Mouse (Mus musculus): ENCODE measurements around the gene Olfr27. TPM values are rescaled to one million over a fixed set of nuclear protein-coding genes. Genes with fewer than 3 reads are reported as not detected.

The Olfr27 gene
- polyA plus RNA-seq (2012; ENCODE audit: insufficient read depth, low replicate concordance), result not detected in 2 replicates

DNA sequence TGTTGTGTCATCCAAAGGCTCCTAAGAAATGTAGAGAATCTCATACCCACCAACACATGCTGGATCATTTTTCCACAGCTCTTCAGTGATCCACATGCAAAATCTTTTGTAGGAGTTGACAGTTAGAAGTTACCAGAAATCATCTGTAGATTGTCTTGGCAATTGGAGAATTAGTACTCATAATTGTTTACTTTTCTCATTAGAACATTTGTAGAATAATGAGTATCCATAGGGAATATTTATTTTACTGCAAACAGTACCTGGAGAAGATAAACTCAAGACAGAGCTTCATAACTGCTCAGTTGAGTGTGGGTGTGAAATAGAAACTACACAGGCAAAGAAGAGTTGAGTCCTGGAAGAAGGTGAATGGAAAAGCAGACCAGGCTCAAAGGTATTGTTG is at the start of gene Olfr27:
Gene Olfr27, plus strand, starts transcription at position 301 of the 400 bp plus-strand sequence.
- Histone ChIP-seq H3K27me3 (replicated peaks) (no peaks in the 10 kb centered on the region), H3K36me3 (replicated peaks; ENCODE audit: low read length) (no peaks in the 10 kb centered on the region), H3K9me3 (no peaks in the 10 kb centered on the region), H3K4me3 (replicated peaks) (no peak within 1 kb of the TSS), H3K4me1 (no peaks in the 10 kb centered on the region)
- no peak for TF ChIP-seq GATA1 (IDR thresholded peaks at IDR 0.05; ENCODE audit: borderline replicate concordance, low read length)
- TF ChIP-seq FLI1 (IDR thresholded peaks at IDR 0.05; ENCODE audit: low read length), result no peak

DNA sequence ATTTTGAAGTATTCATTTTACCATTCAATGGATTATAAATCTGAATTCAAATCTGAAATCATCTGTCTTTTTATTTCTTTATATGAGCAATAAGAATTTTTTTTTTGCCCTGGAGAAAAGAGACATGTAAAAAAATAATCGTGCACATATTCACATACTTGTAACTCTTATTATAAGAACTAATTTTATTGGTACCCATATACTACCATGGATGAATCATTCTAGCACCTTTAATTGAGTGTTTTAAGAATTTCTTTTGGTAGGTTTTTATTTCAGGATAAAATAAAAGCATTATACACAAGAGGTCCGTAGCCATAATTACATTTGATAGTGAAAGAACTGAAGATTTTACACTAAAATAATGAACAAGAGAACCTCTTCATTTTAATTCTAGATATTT is 49.1 kb upstream of the Olfr27 start, which contains the start of gene Olfr938:
Gene Olfr938, minus strand, starts transcription at position 101 of the 400 bp plus-strand sequence.
- Histone ChIP-seq H3K36me3 (replicated peaks; ENCODE audit: low read length) (no peaks in the 10 kb centered on the region), H3K4me3 (replicated peaks) (no peak within 1 kb of the TSS), H3K4me1 (no peaks in the 10 kb centered on the region), H3K9me3 (peaks cover 17% of the 10 kb centered on the region), H3K27me3 (replicated peaks) (no peaks in the 10 kb centered on the region)
- TF ChIP-seq FLI1 (IDR thresholded peaks at IDR 0.05; ENCODE audit: low read length) (no peak), GATA1 (IDR thresholded peaks at IDR 0.05; ENCODE audit: borderline replicate concordance, low read length) (no peak)

DNA sequence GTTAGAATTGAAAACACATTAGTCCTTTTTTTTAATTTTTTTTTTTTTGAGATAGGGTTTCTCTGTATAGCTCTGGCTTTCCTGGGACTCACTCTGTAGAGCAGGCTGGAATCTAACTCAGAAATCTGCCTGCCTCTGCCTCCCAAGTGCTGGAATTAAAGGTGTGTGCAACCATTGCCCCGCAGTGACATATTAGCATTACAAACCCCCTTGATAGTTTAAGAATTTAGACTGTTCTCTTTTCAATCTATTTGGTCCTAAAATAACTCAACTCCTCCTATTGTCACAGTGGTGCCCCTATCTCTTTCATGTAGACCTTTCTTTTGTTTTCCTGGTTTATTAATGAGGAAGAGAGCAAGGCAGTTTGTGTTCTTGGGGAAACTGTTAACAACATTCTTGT is 605 bp upstream of the Olfr27 start:
- Histone ChIP-seq H3K4me3 (replicated peaks) (no peak overlapping the region), H3K36me3 (replicated peaks; ENCODE audit: low read length) (no peaks in the 10 kb centered on the region), H3K9me3 (no peaks in the 10 kb centered on the region), H3K27me3 (replicated peaks) (no peaks in the 10 kb centered on the region), H3K4me1 (no peaks in the 10 kb centered on the region)
- TF ChIP-seq FLI1 (IDR thresholded peaks at IDR 0.05; ENCODE audit: low read length) (no peak), GATA1 (IDR thresholded peaks at IDR 0.05; ENCODE audit: borderline replicate concordance, low read length) (no peak)

DNA sequence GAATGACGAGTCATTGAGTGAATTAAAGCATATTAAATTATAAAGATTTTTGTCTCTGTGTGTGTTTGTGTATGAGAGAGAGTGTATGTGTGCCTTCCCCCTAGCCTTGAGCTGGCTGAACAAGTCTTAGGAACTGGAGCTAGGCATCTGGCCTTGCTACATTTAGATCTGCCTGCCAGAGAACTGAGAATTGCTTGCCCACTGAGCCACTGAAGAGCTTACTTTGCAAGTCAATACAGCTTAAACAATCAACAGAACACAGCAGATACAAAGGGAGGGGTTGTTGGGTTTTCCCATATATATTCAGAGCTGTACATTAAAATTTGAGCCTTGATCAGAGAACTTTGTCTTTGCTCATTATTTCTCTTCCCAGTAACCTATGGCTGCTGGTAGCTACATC is 24.5 kb downstream of the Olfr27 start:
- no peaks in the 10 kb centered on the region for H3K36me3 ChIP-seq (replicated peaks; ENCODE audit: low read length)
- H3K4me1 ChIP-seq, result no peaks in the 10 kb centered on the region
- no peaks in the 10 kb centered on the region for H3K27me3 ChIP-seq (replicated peaks)
- H3K9me3 ChIP-seq, result no peaks in the 10 kb centered on the region
- TF ChIP-seq GATA1 (IDR thresholded peaks at IDR 0.05; ENCODE audit: borderline replicate concordance, low read length) (no peak), FLI1 (IDR thresholded peaks at IDR 0.05; ENCODE audit: low read length) (no peak)
- H3K4me3 ChIP-seq (replicated peaks), result no peak overlapping the region

DNA sequence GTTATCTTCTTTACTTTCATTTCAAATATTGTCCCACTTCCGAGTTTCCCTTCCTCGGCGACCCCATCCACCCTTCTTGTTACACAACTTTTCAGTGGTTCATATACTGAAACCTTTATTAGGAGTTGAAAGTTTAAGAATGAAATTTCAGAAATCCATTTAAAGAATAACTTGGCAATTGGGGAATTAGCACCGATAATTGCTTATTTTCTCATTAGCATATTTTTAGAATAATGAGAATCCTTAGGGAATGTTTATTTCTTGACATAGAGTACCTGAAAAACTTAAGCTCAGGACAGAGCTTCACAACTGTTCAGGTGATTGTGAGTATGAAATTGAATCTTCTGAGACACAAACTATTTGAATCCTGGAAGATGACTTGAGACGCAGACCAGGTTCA is 38.1 kb downstream of the Olfr27 start, which contains the start of gene Olfr943:
Gene Olfr943, plus strand, starts transcription at position 301 of the 400 bp plus-strand sequence.
- H3K27me3 ChIP-seq (replicated peaks), result no peaks in the 10 kb centered on the region
- H3K36me3 ChIP-seq (replicated peaks; ENCODE audit: low read length), result no peaks in the 10 kb centered on the region
- TF ChIP-seq FLI1 (IDR thresholded peaks at IDR 0.05; ENCODE audit: low read length), result no peak
- peaks cover 18% of the 10 kb centered on the region for H3K9me3 ChIP-seq
- no peak within 1 kb of the TSS for H3K4me3 ChIP-seq (replicated peaks)
- no peaks in the 10 kb centered on the region for H3K4me1 ChIP-seq

Other genes with a start within 250 kb of the Olfr27 start
- not detected in 2 replicates for gene Olfr930, start 198.3 kb upstream of the Olfr27 start, polyA plus RNA-seq (2012; ENCODE audit: insufficient read depth, low replicate concordance)
- 0.03 and 1.6 TPM in 2 replicates for gene Olfr933, start 155.8 kb upstream of the Olfr27 start, polyA plus RNA-seq (2012; ENCODE audit: insufficient read depth, low replicate concordance)
- gene Olfr934, start 139.8 kb upstream of the Olfr27 start, polyA plus RNA-seq (2012; ENCODE audit: insufficient read depth, low replicate concordance), result not detected in 2 replicates
- not detected in 2 replicates for gene Olfr935, start 128.4 kb upstream of the Olfr27 start, polyA plus RNA-seq (2012; ENCODE audit: insufficient read depth, low replicate concordance)
- gene Olfr146, start 104.8 kb upstream of the Olfr27 start, polyA plus RNA-seq (2012; ENCODE audit: insufficient read depth, low replicate concordance), result not detected in 2 replicates
- gene Olfr937, start 63.2 kb upstream of the Olfr27 start, polyA plus RNA-seq (2012; ENCODE audit: insufficient read depth, low replicate concordance), result not detected in 2 replicates
- not detected in 2 replicates for gene Olfr938, start 49.2 kb upstream of the Olfr27 start, polyA plus RNA-seq (2012; ENCODE audit: insufficient read depth, low replicate concordance)
- gene Olfr943, start 38.2 kb downstream of the Olfr27 start, polyA plus RNA-seq (2012; ENCODE audit: insufficient read depth, low replicate concordance), result not detected in 2 replicates
- not detected in 2 replicates for gene Olfr944, start 73.8 kb downstream of the Olfr27 start, polyA plus RNA-seq (2012; ENCODE audit: insufficient read depth, low replicate concordance)
- not detected in 2 replicates for gene Olfr1537, start 121.9 kb downstream of the Olfr27 start, polyA plus RNA-seq (2012; ENCODE audit: insufficient read depth, low replicate concordance)
- gene Olfr945, start 148.7 kb downstream of the Olfr27 start, polyA plus RNA-seq (2012; ENCODE audit: insufficient read depth, low replicate concordance), result not detected in 2 replicates
- gene Olfr948, start 197.9 kb downstream of the Olfr27 start, polyA plus RNA-seq (2012; ENCODE audit: insufficient read depth, low replicate concordance), result not detected in 2 replicates

All from megakaryocyte, embryonic 14.5 days (primary cell).